Mouse (Mus musculus) stomach, embryonic 14.5 days (tissue): ENCODE data around the gene Chd2. TPM values are rescaled to one million over a fixed set of nuclear protein-coding genes. Genes with fewer than 3 reads are reported as not detected.

Experiments
- ATAC-seq: fragments of 200-750 bp; cut with Nextera tagmentation; 2 replicates; pipeline ENCODE4 v1.8.0; 2017; ENCODE audit warnings: low read depth, moderate TSS enrichment; ENCODE audit not compliant: insufficient number of reproducible peaks, insufficient read depth, low FRiP score
- H3K27ac ChIP-seq: fragments of 300-500 bp; sonication (generic); 2 replicates; pipeline ENCODE4 v1.5.1; 2014; ENCODE audit warnings: mild to moderate bottlenecking, low read length, moderate library complexity, mixed read lengths
- H3K27me3 ChIP-seq: fragments of 300-500 bp; sonication (generic); 2 replicates; pipeline ENCODE4 v1.6.1; 2014; ENCODE audit warnings: low read length, control low read depth, mixed read lengths; ENCODE audit not compliant: control insufficient read depth, insufficient read depth
- H3K36me3 ChIP-seq: fragments of 300-500 bp; sonication (generic); 2 replicates; pipeline ENCODE4 v1.6.1; 2014; ENCODE audit warnings: mild to moderate bottlenecking, control low read depth, low read length, moderate library complexity, mixed read lengths; ENCODE audit not compliant: control insufficient read depth, insufficient read depth
- H3K4me1 ChIP-seq: fragments of 300-500 bp; sonication (generic); 2 replicates; pipeline ENCODE4 v1.6.1; 2014; ENCODE audit warnings: low read length, control low read depth, mixed read lengths; ENCODE audit not compliant: control insufficient read depth, insufficient read depth
- H3K4me2 ChIP-seq: fragments of 300-500 bp; sonication (generic); replicated peaks from 2 replicates; pipeline ENCODE4 v1.6.1; 2014; ENCODE audit warnings: low read depth, low read length, control low read depth
- H3K4me3 ChIP-seq: fragments of 300-500 bp; sonication (generic); 2 replicates; pipeline ENCODE4 v1.5.1; 2014; ENCODE audit warnings: low read depth, low read length, control low read depth
- H3K9ac ChIP-seq: fragments of 300-500 bp; sonication (generic); replicated peaks from 2 replicates; pipeline ENCODE4 v1.6.1; 2014; ENCODE audit warnings: low read depth, mild to moderate bottlenecking, control low read depth, low read length, moderate library complexity, mixed read lengths
- H3K9me3 ChIP-seq: fragments of 300-500 bp; sonication (generic); 2 replicates; pipeline ENCODE4 v1.6.1; 2016; ENCODE audit warnings: low read depth, low read length, control low read depth; ENCODE audit not compliant: control insufficient read depth
- WGBS: fragments of 180-500 bp; shearing (Covaris S2); extraction: QIAGEN DNeasy Blood & Tissue Kit; methylation state at CpG from one replicate; pipeline ENCODE4 v1.1.7; 2014; 5-methylcytosine and 5-hydroxymethylcytosine counted together
- polyA plus RNA-seq: library from polyadenylated mRNA; unstranded; fragments of >200 nt; fragmentation: Nextera tagmentation; extraction: Ambion mirVana; gene quantifications from 2 replicates; pipeline ENCODE4 v1.2.1, GENCODE M21; 2014

The Chd2 gene
- polyA plus RNA-seq, 1 experiment from 2014 or later, result 71.0 TPM

DNA sequence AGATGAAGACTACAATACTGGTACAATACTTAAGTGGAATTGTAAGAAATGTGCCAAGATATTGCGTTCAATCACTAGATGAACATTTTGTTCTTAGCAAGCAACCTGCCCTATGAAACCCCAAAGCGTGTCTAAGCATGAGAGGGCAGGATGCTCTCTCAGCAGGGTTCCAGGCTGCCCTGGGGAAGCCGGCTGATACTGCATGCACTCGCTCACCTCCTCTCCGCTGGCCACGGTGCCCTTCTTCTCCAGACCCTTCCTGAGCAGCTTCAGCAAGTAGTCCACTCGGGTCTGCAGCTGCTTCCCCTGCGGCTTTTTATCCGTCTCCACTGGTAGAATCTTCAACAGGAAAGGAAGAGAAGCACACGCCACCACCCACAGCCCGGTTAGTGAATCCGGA is 87.5 kb downstream of the Chd2 start:
- no peaks in the 10 kb centered on the region for H3K4me1 ChIP-seq
- peaks cover 94% of the 10 kb centered on the region for H3K36me3 ChIP-seq
- H3K9ac ChIP-seq, result no peak overlapping the region
- no peaks in the 10 kb centered on the region for H3K9me3 ChIP-seq
- no peak overlapping the region for H3K4me3 ChIP-seq
- no peak overlapping the region for H3K27ac ChIP-seq
- H3K27me3 ChIP-seq, result no peaks in the 10 kb centered on the region
- ATAC-seq, result no peak
- 92% methylated on average over 12 of the region's 12 CpGs for WGBS
- no peak overlapping the region for H3K4me2 ChIP-seq

DNA sequence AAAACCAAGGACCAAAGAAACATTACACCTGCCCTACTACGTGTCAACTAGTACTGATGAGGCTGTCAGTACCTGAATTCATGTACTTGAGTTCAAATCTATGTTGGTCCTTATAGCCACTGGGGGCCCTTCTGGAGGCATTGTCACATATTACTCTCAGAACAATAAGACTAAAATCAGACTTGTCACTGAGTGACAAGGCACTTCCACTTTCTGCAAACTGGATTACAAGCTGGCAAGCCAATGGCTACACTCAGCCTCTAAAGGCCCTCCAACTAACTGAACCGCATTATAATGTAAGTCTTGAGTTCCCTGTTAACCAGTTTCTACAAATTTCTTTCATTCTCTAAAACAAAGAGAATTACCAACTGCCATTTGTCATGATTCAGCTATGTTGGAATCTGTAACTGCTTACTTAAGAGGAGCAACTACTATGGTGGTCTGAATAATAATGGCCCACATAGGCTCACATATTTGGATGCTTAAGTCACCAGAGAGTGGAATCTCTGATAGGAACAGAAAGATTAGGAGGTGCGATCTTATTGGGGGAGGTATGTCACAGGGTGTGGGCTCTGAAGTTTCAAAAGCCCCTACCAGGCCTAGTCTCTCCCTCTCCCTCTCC is 89.3 kb downstream of the Chd2 start:
- Histone ChIP-seq H3K4me3 (no peak overlapping the region), H3K36me3 (peaks cover 98% of the 10 kb centered on the region), H3K27ac (no peak overlapping the region), H3K4me2 (no peak overlapping the region), H3K27me3 (no peaks in the 10 kb centered on the region), H3K9ac (no peak overlapping the region), H3K9me3 (no peaks in the 10 kb centered on the region), H3K4me1 (no peaks in the 10 kb centered on the region)
- ATAC-seq, result no peak
- WGBS, result 94% methylated on average over 3 of the region's 3 CpGs

DNA sequence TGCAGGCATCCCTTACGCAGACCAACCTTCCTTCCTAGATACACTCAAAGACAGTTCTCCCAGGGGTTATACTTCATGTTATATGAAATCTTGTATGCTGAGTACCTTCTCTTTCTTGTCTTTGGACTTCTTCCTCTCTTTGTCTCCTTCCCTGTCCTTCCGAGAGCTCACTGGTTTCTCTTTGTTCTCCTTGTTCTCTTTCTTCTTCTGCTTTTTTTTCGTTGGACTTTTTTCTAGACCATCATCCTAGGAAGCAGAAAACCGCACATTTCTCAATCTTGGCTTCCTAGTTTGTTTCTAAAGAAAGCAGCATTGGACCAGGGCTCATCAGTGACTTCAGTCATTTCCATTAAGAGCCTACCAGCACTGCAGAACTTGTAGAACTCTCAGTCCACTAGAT is 90.0 kb downstream of the Chd2 start:
- H3K9ac ChIP-seq, result no peak overlapping the region
- no peaks in the 10 kb centered on the region for H3K4me1 ChIP-seq
- H3K9me3 ChIP-seq, result no peaks in the 10 kb centered on the region
- H3K27me3 ChIP-seq, result no peaks in the 10 kb centered on the region
- no peak for ATAC-seq
- no peak overlapping the region for H3K4me3 ChIP-seq
- H3K36me3 ChIP-seq, result peaks cover 97% of the 10 kb centered on the region
- H3K4me2 ChIP-seq, result no peak overlapping the region
- WGBS, result 89% methylated on average over 4 of the region's 4 CpGs
- no peak overlapping the region for H3K27ac ChIP-seq

DNA sequence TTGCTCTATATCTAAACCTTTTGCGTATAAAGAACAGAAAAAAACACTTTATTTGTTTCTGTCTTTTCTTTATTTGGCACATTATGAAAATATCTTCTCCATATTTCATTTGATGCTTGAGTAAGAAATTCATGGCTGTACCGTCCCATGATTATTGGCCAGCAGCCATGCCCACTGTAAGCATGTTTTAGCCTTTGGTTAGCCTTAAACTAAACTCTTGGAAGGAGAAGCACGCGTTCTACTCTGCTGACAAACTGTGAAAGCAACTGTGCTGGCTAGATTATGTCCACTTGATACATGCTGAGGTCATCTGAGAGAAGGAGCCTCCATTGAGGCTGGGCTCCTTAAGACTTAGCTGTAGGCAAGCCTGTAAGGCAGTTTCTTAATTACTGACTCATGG is 99.4 kb downstream of the Chd2 start:
- H3K27ac ChIP-seq, result no peak overlapping the region
- H3K4me2 ChIP-seq, result no peak overlapping the region
- no peaks in the 10 kb centered on the region for H3K9me3 ChIP-seq
- H3K4me3 ChIP-seq, result no peak overlapping the region
- no peak for ATAC-seq
- WGBS, result 87% methylated on average over 4 of the region's 4 CpGs
- no peaks in the 10 kb centered on the region for H3K4me1 ChIP-seq
- H3K9ac ChIP-seq, result no peak overlapping the region
- H3K36me3 ChIP-seq, result peaks cover 97% of the 10 kb centered on the region
- H3K27me3 ChIP-seq, result no peaks in the 10 kb centered on the region

DNA sequence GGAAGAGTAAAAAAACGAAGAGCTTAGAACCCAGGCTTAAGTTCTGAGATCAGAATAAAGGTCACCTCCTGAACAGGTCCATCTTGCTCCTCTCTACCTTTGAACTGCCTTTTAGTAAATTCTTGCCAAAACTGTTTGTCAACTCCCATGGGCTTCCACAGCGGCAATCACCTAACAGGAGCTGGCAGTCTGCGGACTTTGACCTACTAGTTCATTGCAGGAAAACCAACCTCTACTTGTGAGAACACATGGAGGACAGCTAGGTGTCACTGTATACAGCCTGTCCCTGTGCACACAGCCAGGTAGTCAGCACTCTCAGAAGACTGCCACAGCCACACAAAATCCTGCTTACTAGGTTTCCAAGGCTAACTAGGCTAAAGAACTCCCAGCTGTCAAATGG is 99.8 kb downstream of the Chd2 start:
- no peaks in the 10 kb centered on the region for H3K4me1 ChIP-seq
- WGBS, result 90% methylated on average over 3 of the region's 3 CpGs
- no peak overlapping the region for H3K9ac ChIP-seq
- H3K27ac ChIP-seq, result no peak overlapping the region
- no peaks in the 10 kb centered on the region for H3K9me3 ChIP-seq
- H3K27me3 ChIP-seq, result no peaks in the 10 kb centered on the region
- ATAC-seq, result no peak
- H3K4me2 ChIP-seq, result no peak overlapping the region
- H3K4me3 ChIP-seq, result no peak overlapping the region
- peaks cover 96% of the 10 kb centered on the region for H3K36me3 ChIP-seq

DNA sequence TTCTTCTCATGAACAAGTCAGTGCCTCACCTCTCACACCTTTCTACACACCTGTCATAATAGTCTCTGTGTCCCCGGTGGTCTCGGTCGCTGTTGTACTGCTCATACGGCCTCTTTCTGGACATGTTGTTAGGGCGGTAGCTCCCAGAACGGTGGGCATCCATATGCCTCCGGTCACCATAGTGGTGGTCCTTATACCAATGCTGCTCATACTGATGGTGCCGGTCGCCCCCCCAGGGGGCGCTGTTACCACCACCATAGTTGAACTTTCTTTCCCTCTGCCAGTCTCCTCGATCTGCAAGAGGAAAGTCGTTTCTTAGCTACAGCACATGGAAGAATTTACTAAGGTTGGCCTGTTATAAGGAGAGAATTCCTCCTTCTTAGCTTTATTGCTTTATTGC is 105.9 kb downstream of the Chd2 start:
- WGBS, result 75% methylated on average over 12 of the region's 12 CpGs
- Histone ChIP-seq H3K36me3 (peaks cover 76% of the 10 kb centered on the region), H3K9ac (no peak overlapping the region), H3K4me2 (no peak overlapping the region), H3K9me3 (no peaks in the 10 kb centered on the region), H3K27ac (no peak overlapping the region), H3K4me1 (no peaks in the 10 kb centered on the region), H3K27me3 (no peaks in the 10 kb centered on the region), H3K4me3 (no peak overlapping the region)
- no peak for ATAC-seq

DNA sequence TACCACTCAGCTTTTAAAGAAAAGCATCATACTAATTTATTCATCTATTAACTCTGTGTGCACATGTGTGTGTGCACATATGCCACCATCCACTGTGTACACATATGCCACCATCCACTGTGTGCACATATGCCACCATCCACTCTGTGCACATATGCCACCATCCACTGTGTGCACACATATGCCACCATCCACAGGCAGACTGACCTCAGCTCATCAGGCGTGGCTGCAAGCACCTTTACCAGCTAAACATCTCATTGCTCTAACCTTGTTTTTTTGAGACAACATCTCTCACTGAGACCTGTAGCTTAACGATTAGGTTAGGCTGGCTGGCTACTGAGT is 107.3 kb downstream of the Chd2 start:
- no peak for ATAC-seq
- Histone ChIP-seq H3K9ac (no peak overlapping the region), H3K4me2 (no peak overlapping the region), H3K27ac (no peak overlapping the region), H3K4me1 (no peaks in the 10 kb centered on the region), H3K9me3 (no peaks in the 10 kb centered on the region), H3K36me3 (peaks cover 74% of the 10 kb centered on the region), H3K4me3 (no peak overlapping the region), H3K27me3 (no peaks in the 10 kb centered on the region)
- WGBS, result 96% methylated on average over 2 of the region's 2 CpGs

DNA sequence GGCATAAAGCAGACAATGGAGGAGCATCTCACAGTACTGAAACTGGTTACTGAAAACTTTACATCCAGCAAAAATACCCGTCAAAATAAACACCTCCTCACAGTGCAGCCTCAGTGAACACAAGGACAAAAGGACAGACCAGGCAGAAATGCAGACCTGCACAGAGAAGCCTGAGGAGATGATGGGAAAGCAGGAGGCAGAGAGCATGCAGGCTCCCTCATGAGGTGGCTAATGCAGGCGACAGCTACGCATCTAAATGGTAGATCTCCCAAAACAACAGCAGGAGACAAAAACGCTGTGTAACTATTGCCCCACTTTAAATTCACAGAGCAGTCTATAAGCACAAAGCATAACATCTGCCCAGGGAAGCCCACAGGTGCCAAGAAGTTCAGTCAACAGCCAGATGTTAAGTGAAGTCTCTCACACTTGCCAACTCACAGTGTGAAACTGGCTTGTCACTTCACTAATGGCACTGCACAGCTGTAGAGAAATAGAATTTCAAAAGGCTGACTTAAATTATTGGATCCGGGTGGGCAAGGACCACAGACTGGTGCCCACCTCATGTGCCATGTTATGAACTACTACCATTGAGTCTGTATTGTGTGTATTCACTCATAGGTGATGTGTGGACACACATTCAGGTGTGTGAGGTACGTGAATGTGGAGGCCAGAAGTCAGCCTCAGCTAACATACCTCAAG is 107.8 kb downstream of the Chd2 start:
- Histone ChIP-seq H3K4me3 (no peak overlapping the region), H3K27ac (no peak overlapping the region), H3K36me3 (peaks cover 74% of the 10 kb centered on the region), H3K4me2 (no peak overlapping the region), H3K4me1 (no peaks in the 10 kb centered on the region), H3K9me3 (no peaks in the 10 kb centered on the region), H3K9ac (no peak overlapping the region), H3K27me3 (no peaks in the 10 kb centered on the region)
- no peak for ATAC-seq
- WGBS, result 83% methylated on average over 6 of the region's 6 CpGs

DNA sequence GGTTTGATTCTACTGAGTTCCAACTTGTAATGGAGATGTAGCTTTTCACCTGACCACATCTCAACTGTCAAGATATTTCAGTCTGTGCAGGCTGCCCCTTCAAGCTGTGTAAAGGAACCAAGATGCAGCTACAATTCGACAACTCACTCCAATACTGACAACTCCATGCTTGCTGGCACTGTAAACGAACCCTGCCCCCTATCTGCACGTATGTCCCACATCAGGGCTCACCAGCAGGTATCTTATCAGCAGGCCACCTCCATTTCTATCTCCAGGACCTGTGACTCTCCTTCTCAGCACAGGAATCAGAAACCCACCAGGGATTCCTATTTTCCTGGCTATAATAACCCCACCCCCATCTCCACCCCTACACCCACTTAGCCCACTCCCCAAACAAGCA is 113.1 kb downstream of the Chd2 start:
- WGBS, result 76% methylated on average over 3 of the region's 3 CpGs
- Histone ChIP-seq H3K9me3 (no peaks in the 10 kb centered on the region), H3K27ac (no peak overlapping the region), H3K27me3 (no peaks in the 10 kb centered on the region), H3K4me3 (no peak overlapping the region), H3K4me2 (no peak overlapping the region), H3K36me3 (peaks cover 44% of the 10 kb centered on the region), H3K9ac (no peak overlapping the region), H3K4me1 (no peaks in the 10 kb centered on the region)
- no peak for ATAC-seq
